Mouse (Mus musculus) left cerebral cortex, adult 2 months (tissue): ENCODE data around the gene Krt27. TPM values are rescaled to one million over a fixed set of nuclear protein-coding genes. Genes with fewer than 3 reads are reported as not detected.

Source experiments
- DNase-seq, 2 experiments: peaks; one replicate each; pipeline ENCODE4 v3.0.0; 2021 to 2022; ENCODE audit warnings: low spot score in 2 of 2, mixed read lengths in 1 of 2; ENCODE audit errors: extremely low spot score in 1 of 2
- H3K27ac ChIP-seq: fragments of 200-600 bp; 2 replicates; pipeline ENCODE4 v1.8.1; 2022
- H3K4me3 ChIP-seq: fragments of 200-600 bp; 2 replicates; pipeline ENCODE4 v1.8.1; 2022
- CTCF ChIP-seq: fragments of 200-600 bp; IDR thresholded peaks from 2 replicates; pipeline ENCODE4 v1.8.1; 2022; ENCODE audit warnings: antibody characterized with exemption, mild to moderate bottlenecking, moderate library complexity
- intact Hi-C: fragments of 180-260 bp; cut with DNase I; formaldehyde crosslinking; loops from one replicate; pipeline ENCODE4 v1.15.1; 2025
- total RNA-seq, 2 experiments: library from RNA; stranded (reverse); gene quantifications; 2 replicates each; pipeline ENCODE4 v1.2.3; 2021

Krt27 gene
- total RNA-seq, 2 experiments from 2014 or later = not detected

DNA sequence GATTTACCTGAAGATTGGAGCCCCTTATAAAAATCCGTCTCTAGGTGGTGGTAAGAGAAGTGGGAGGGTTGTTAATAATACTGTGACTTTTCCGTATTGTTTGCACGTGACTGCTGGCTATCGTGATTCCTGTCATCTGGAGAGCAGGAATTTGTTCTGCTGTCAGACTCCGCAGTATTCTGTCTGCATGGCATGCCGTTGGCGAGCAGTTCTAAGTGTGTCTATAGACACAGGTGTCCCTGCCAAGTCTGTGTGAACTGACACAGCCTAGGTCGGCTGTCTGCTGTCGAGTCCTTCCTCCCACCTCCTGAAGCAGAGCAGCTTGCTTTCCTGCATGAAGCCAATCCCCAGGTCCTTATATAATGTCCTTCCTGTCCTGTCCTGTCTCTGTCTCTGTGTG, 31.8 kb downstream of the Krt27 start:
- DNase-seq = no peak
- intact Hi-C loops = no loop called here
- H3K4me3 ChIP-seq = no peak overlapping the region
- no peak for TF ChIP-seq CTCF
- no peak overlapping the region for H3K27ac ChIP-seq

DNA sequence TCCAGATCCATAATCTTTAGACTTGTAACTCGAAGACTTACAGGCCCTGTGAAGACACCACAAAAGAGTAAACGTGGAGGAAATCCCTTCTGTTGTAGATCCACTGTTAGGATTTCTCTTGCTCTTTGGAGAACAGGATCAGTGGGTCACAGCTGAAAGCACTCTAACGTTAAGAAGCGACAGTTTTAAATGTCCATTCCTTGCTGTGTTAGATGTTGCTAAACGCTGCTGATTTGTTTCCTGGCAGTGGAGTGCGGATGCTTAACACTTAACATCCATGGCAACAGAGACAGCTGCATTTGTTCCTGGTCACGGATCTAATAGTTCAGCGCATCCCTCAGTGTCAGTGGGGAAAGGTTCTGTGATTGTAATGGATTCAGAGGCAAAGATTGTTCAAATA, 34.4 kb downstream of the Krt27 start:
- no peak for TF ChIP-seq CTCF

DNA sequence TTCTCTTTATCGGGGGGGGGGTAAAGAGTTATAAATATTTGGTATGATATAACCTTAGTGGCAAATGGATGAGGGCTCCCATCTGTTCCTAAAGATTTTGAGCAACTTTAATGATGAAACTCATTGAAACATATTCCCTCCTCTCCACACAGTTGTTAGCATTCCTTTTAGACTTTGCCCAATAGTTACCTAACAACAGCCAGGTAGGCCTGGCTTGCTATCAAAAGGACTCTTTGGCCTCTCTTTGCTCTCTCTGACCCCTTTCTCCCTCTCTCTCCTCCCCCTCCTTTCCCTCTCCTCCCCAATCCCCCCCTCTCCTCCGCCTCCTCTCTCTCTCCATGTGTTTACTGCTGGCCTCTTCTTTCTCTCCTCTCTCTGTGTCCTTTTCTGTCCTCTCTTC, 36.3 kb downstream of the Krt27 start:
- no peak for DNase-seq
- TF ChIP-seq CTCF = no peak
- H3K4me3 ChIP-seq = no peak overlapping the region
- H3K27ac ChIP-seq = no peak overlapping the region
- intact Hi-C loops = loop anchor here (5.0 kb wide), 1 partner anchor 148 kb away; no protein-coding TSS in a partner anchor

More for the DNA sequence above, 34.4 kb downstream of the Krt27 start:
- intact Hi-C loops = no loop called here
- DNase-seq = no peak
- Histone ChIP-seq H3K4me3 (no peak overlapping the region), H3K27ac (no peak overlapping the region)

DNA sequence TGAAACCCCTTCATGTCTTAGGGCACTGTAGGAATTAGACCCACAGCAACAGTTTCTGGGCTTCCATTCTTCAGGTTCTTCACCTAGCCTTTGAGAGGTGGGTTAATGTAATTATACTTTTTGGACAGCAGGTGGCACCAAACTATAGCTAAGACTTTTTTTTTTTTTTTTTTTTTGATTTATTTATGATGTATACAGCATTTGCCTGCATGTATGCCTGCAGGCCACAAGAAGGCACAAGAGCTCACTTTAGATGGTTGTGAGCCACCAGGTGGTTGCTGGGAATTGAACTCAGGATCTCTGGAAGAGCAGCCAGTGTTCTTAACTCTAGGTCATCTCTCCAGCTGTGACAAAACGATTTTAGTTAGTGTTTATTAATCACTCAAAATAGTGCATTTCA, 40.0 kb downstream of the Krt27 start:
- Histone ChIP-seq H3K4me3 (no peak overlapping the region), H3K27ac (no peak overlapping the region)
- TF ChIP-seq CTCF = peak; percentile 62
- intact Hi-C loops = loop anchor here (2.0 to 5.0 kb wide), 3 partner anchors 54 to 984 kb away; no protein-coding TSS in a partner anchor
- no peak for DNase-seq

DNA sequence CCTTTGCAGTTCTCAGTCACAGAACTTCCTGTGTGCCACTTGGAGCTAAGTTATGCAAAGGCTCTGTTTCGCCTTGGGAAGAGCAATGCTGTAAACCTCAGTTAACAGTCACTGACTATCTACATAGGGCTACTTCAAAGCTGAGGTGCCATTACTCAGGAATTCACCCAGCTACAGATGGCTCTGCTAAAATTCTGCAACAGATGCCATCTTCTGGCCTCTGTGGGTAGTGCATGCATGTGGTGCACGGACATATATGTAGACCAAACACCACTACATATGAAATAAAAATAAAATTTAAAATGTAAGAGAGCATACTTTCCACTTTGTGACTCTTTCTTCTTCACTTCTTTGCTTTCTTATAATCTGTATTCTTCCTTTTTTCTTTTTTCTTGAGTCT, 43.3 kb downstream of the Krt27 start:
- H3K27ac ChIP-seq = no peak overlapping the region
- DNase-seq = peak; percentile 41 to 65
- intact Hi-C loops = loop anchor here (2.0 kb wide), 1 partner anchor 119 kb away; no protein-coding TSS in a partner anchor
- peak; percentile 78 for TF ChIP-seq CTCF
- no peak overlapping the region for H3K4me3 ChIP-seq

Other genes with a start within 250 kb of the Krt27 start
- not detected for gene Ccr7, start 196.0 kb downstream of the Krt27 start, total RNA-seq
- 10 to 100 TPM; 60.1 to 61.1 TPM for gene Smarce1, start 120.1 kb downstream of the Krt27 start, total RNA-seq
- 10 to 100 TPM; 31.1 to 32.0 TPM for gene Krt222, start 107.0 kb downstream of the Krt27 start, total RNA-seq
- not detected for gene Krt24, start 65.8 kb downstream of the Krt27 start, total RNA-seq
- gene Krt25, start 28.2 kb downstream of the Krt27 start, total RNA-seq = not detected
- not detected for gene Krt26, start 13.1 kb downstream of the Krt27 start, total RNA-seq
- gene Krt28, start 23.8 kb upstream of the Krt27 start, total RNA-seq = not detected
- gene Krt10, start 38.3 kb upstream of the Krt27 start, total RNA-seq = 10 to 100 TPM in 1 of 2 experiments, 1 to 10 TPM in 1; 9.6 to 10.1 TPM
- gene Krt12, start 71.2 kb upstream of the Krt27 start, total RNA-seq = 10 to 100 TPM in 1 of 2 experiments, 1 to 10 TPM in 1; 8.7 to 11.6 TPM
- not detected for gene Krt20, start 87.0 kb upstream of the Krt27 start, total RNA-seq
- not detected for gene Krt23, start 142.0 kb upstream of the Krt27 start, total RNA-seq
- gene Krt39, start 170.2 kb upstream of the Krt27 start, total RNA-seq = not detected
- gene Krt40, start 192.1 kb upstream of the Krt27 start, total RNA-seq = not detected
- not detected for gene Krtap3-3, start 199.8 kb upstream of the Krt27 start, total RNA-seq
- gene Krtap3-2, start 205.7 kb upstream of the Krt27 start, total RNA-seq = not detected
- gene Gm11939, start 208.4 kb upstream of the Krt27 start, total RNA-seq = not detected
- gene Krtap3-1, start 215.5 kb upstream of the Krt27 start, total RNA-seq = not detected
- not detected for gene Krtap1-5, start 229.9 kb upstream of the Krt27 start, total RNA-seq
- not detected for gene Krtap1-4, start 232.6 kb upstream of the Krt27 start, total RNA-seq
- not detected for gene Krtap1-3, start 240.2 kb upstream of the Krt27 start, total RNA-seq
- not detected for gene Krtap9-3, start 247.0 kb upstream of the Krt27 start, total RNA-seq